In genomic region chr11:22632314-22632700, GRCm38 (mm10) we compare ENCODE assay signal across 8 mouse cellular contexts.
DNase-seq lines count a peak whose midpoint lies in the region; ATAC-seq and TF ChIP-seq lines count a peak whose summit lies in the region.

No protein-coding gene starts in this region.

- no peak for TF ChIP-seq CTCF in gastrocnemius, adult 2 months (IDR thresholded peaks at IDR 0.05)
- no peak for TF ChIP-seq CTCF in lung, postnatal 0 days (IDR thresholded peaks at IDR 0.05)

- H3K4me3 ChIP-seq in gastrocnemius, adult 2 months, result no peak overlapping the region
- no peak overlapping the region for H3K4me3 ChIP-seq in lung, postnatal 0 days (ENCODE audit: low read depth, low read length)
- no peak overlapping the region for H3K4me3 ChIP-seq in myocyte

- intact Hi-C loops in gastrocnemius, adult 2 months (cut with DNase I), result loop anchor here (5.0 to 10.0 kb wide), 3 partner anchors 230 to 620 kb away; partner anchors contain the start of gene B3gnt2

- no peak overlapping the region for H3K4me2 ChIP-seq in lung, postnatal 0 days (replicated peaks; ENCODE audit: low read depth, low read length)
- peak overlapping the region; percentile 63 for H3K4me2 ChIP-seq in myocyte (ENCODE audit: low read depth)

- no peak overlapping the region for H3ac ChIP-seq in myocyte (ENCODE audit: control insufficient read depth, insufficient read length)

- H3K79me2 ChIP-seq in myocyte (ENCODE audit: control insufficient read depth, insufficient read depth), result no peaks in the 10 kb centered on the region

- ATAC-seq in lung, postnatal 0 days, result no peak

- no peaks in the 10 kb centered on the region for H3K9me3 ChIP-seq in lung, postnatal 0 days (ENCODE audit: low read length)

- TF ChIP-seq EP300 in lung, postnatal 0 days (IDR thresholded peaks at IDR 0.05), result no peak

- TF ChIP-seq POLR2A in myocyte (IDR thresholded peaks at IDR 0.05; ENCODE audit: insufficient read length, low read depth), result no peak

- H3K4me1 ChIP-seq in lung, postnatal 0 days (ENCODE audit: insufficient read depth, low read depth, low read length), result peaks cover 26% of the 10 kb centered on the region; the same call in 1 of the 2 replicates

- DNase-seq in gastrocnemius, adult 2 months, result no peak
- DNase-seq in gastrocnemius, postnatal 10 days, result no peak
- no peak for DNase-seq in lung, postnatal 0 days (ENCODE audit: low spot score)
- no peak for DNase-seq in lung, postnatal 36 days
- peak; percentile 81 for DNase-seq in adrenal gland, adult 2 months
- DNase-seq in adipocyte (ENCODE audit: low spot score), result no peak
- DNase-seq in cerebellum, adult 8-10 months, result no peak

- no peaks in the 10 kb centered on the region for H3K36me3 ChIP-seq in lung, postnatal 0 days (ENCODE audit: insufficient read depth, low read length)
- no peaks in the 10 kb centered on the region for H3K36me3 ChIP-seq in myocyte (ENCODE audit: control insufficient read depth, insufficient read depth)

- no peaks in the 10 kb centered on the region for H3K27me3 ChIP-seq in lung, postnatal 0 days (replicated peaks; ENCODE audit: insufficient read depth, low read length)
- H3K27me3 ChIP-seq in myocyte (ENCODE audit: control insufficient read depth, insufficient read depth, insufficient read length), result no peaks in the 10 kb centered on the region

- H3K9ac ChIP-seq in lung, postnatal 0 days (replicated peaks; ENCODE audit: low read depth), result no peak overlapping the region

- H3K27ac ChIP-seq in gastrocnemius, adult 2 months, result peak overlapping the region; percentile 73
- H3K27ac ChIP-seq in lung, postnatal 0 days (ENCODE audit: low read length), result peak overlapping the region; percentile 2

TF ChIP-seq in myocyte, 11 proteins besides CTCF, POLR2A, EP300 and RAD21:
- no peak for TF ChIP-seq TCF3 (IDR thresholded peaks at IDR 0.05; ENCODE audit: insufficient read length, low read depth)
- TF ChIP-seq SRF (IDR thresholded peaks at IDR 0.05; ENCODE audit: control insufficient read depth, insufficient read length, low read depth), result no peak
- TF ChIP-seq REST (IDR thresholded peaks at IDR 0.05; ENCODE audit: insufficient read depth, insufficient read length), result no peak
- TF ChIP-seq E2F4 (IDR thresholded peaks at IDR 0.05; ENCODE audit: insufficient read depth), result no peak
- TF ChIP-seq MYOG (IDR thresholded peaks at IDR 0.05; ENCODE audit: control insufficient read depth in 1 of 3, insufficient read depth in 1 of 3, insufficient read length in 2 of 3, low read depth in 2 of 3), result no peak
- no peak for TF ChIP-seq POLR2AphosphoS2 (IDR thresholded peaks at IDR 0.05; ENCODE audit: insufficient read length, low read depth)
- TF ChIP-seq TCF12 (IDR thresholded peaks at IDR 0.05; ENCODE audit: insufficient read depth, poor library complexity, severe bottlenecking), result no peak
- no peak for TF ChIP-seq MYOD1 (IDR thresholded peaks at IDR 0.05; ENCODE audit: control insufficient read depth in 1 of 3, insufficient read length in 2 of 3, low read depth in 2 of 3)
- no peak for TF ChIP-seq CEBPB (IDR thresholded peaks at IDR 0.05; ENCODE audit: insufficient read depth, poor library complexity, severe bottlenecking)
- TF ChIP-seq MAX (IDR thresholded peaks at IDR 0.05; ENCODE audit: low read depth), result no peak
- no peak for TF ChIP-seq USF1 (IDR thresholded peaks at IDR 0.05; ENCODE audit: low read depth)
